Mouse (Mus musculus) heart, postnatal 14 days (tissue): ENCODE measurements around the gene Fam71b. TPM values are rescaled to one million over a fixed set of nuclear protein-coding genes. Genes with fewer than 3 reads are reported as not detected.

ENCODE experiments used
- total RNA-seq, 2 experiments: library from RNA; stranded (reverse); gene quantifications; 2 replicates each; pipeline ENCODE4 v1.2.3; 2021

Fam71b gene
- total RNA-seq, 2 experiments from 2014 or later = not detected

Other genes with a start within 250 kb of the Fam71b start
- under 1 TPM; 0.07 to 0.24 TPM for gene Nipal4, start 230.1 kb upstream of the Fam71b start, total RNA-seq
- gene Fndc9, start 161.0 kb upstream of the Fam71b start, total RNA-seq = not detected
- 10 to 100 TPM; 41.6 to 47.3 TPM for gene Cyfip2, start 83.7 kb upstream of the Fam71b start, total RNA-seq
- 1 to 10 TPM in 1 of 2 experiments, under 1 TPM in 1; 0.26 to 3.5 TPM for gene Itk, start 7.0 kb upstream of the Fam71b start, total RNA-seq
- 10 to 100 TPM; 18.6 to 21.8 TPM for gene Med7, start 40.4 kb downstream of the Fam71b start, total RNA-seq
- gene Havcr2, start 58.4 kb downstream of the Fam71b start, total RNA-seq = under 1 TPM; 0.33 to 0.49 TPM
- gene Gm12169, start 127.7 kb downstream of the Fam71b start, total RNA-seq = not detected
- not detected for gene BC053393, start 175.0 kb downstream of the Fam71b start, total RNA-seq
- not detected for gene Dppa1, start 232.7 kb downstream of the Fam71b start, total RNA-seq